Mouse (Mus musculus) ovary, postnatal 14 days (tissue): ENCODE measurements around the gene Prl5a1.

Source experiments
- DNase-seq: peaks from one replicate; pipeline ENCODE4 v3.0.0; 2022; ENCODE audit warnings: low spot score

Prl5a1 gene

GRCm38 (mm10) chr13:28142184-28142583, at the start of gene Prl5a1:
Gene Prl5a1 (plus strand): TSS chr13:28142484.
- no peak for DNase-seq

GRCm38 (mm10) chr13:28096161-28096560, 46.1 kb upstream of the Prl5a1 start:
- no peak for DNase-seq

GRCm38 (mm10) chr13:28108536-28108935, 33.7 kb upstream of the Prl5a1 start:
- no peak for DNase-seq

GRCm38 (mm10) chr13:28132781-28133180, 9.5 kb upstream of the Prl5a1 start:
- DNase-seq, result no peak

- DNase-seq, result no peak
Measured at GRCm38 (mm10) chr13:28135790-28136189, 6.5 kb upstream of the Prl5a1 start.
